Mouse (Mus musculus) hindlimb bud, embryonic 11.5 days (tissue): ENCODE measurements at regions not wholly inside any gene's neighbourhood (a gene's known extent, or its start where the extent isn't known, plus 50 kb on each side); places are given as distances from the start of the nearest gene placed in this dataset.
A peak's percentile ranks its signal among the peaks of the same experiment; 100 is the strongest.

Experiments used
- DNase-seq: peaks from one replicate; pipeline ENCODE4 v3.0.0-alpha.2; 2012; ENCODE audit warnings: low read depth, low spot score; ENCODE audit errors: extremely low spot score

- DNase-seq: no peak
Observed at GRCm38 (mm10) chr10:101486504-101486903, 194.8 kb upstream of the Mgat4c start.

- DNase-seq: no peak
Observed at GRCm38 (mm10) chr10:101490418-101491055, 190.8 kb upstream of the Mgat4c start.

- no peak for DNase-seq
Observed at GRCm38 (mm10) chr10:101515087-101515486, 166.2 kb upstream of the Mgat4c start.

GRCm38 (mm10) chr10:101516930-101517329, 164.4 kb upstream of the Mgat4c start:
- DNase-seq: no peak

GRCm38 (mm10) chr10:101532325-101532724, 149.0 kb upstream of the Mgat4c start:
- DNase-seq: no peak

GRCm38 (mm10) chr10:101544203-101544602, 137.1 kb upstream of the Mgat4c start:
- DNase-seq: no peak

GRCm38 (mm10) chr10:101550645-101551044, 130.6 kb upstream of the Mgat4c start:
- peak; percentile 16 for DNase-seq
